Mouse (Mus musculus) olfactory bulb, adult 2 months (tissue): Measurements from ENCODE around the gene Hist2h2ac. TPM values are rescaled to one million over a fixed set of nuclear protein-coding genes. Genes with fewer than 3 reads are reported as not detected.
"Not testable (repeated sequence)": the region's sequence is repeated elsewhere in the genome, so short reads cannot be mapped to it uniquely, and the experiment has no call there.

Experiments used
- H3K27ac ChIP-seq: fragments of 200-500 bp; 2 replicates; pipeline ENCODE4 v1.5.1; 2012; ENCODE audit warnings: low read depth, low read length; ENCODE audit not compliant: insufficient read depth
- H3K4me1 ChIP-seq: fragments of 200-500 bp; 2 replicates; pipeline ENCODE4 v1.6.1; 2012; ENCODE audit warnings: low read length; ENCODE audit not compliant: control insufficient read depth, insufficient read depth
- H3K4me3 ChIP-seq: fragments of 200-500 bp; 2 replicates; pipeline ENCODE4 v1.5.1; 2012; ENCODE audit warnings: mild to moderate bottlenecking, low read depth, low read length, moderate library complexity; ENCODE audit not compliant: insufficient read depth
- CTCF ChIP-seq: fragments of 200-500 bp; IDR thresholded peaks from 2 replicates; pipeline ENCODE4 v1.5.1; 2012; ENCODE audit warnings: low read depth, mild to moderate bottlenecking, low read length, moderate library complexity; ENCODE audit not compliant: insufficient read depth
- POLR2A ChIP-seq: fragments of 200-500 bp; IDR thresholded peaks from 2 replicates; pipeline ENCODE4 v1.6.1; 2012; ENCODE audit warnings: mild to moderate bottlenecking, low read depth, low read length, moderate library complexity; ENCODE audit not compliant: insufficient read depth
- WGBS: fragments of 180-500 bp; shearing (Covaris S2); methylation state at CpG from one replicate; pipeline ENCODE4 v1.1.7; 2018; 5-methylcytosine and 5-hydroxymethylcytosine counted together
- polyA plus RNA-seq: library from polyadenylated mRNA; stranded (reverse); fragments of >200 nt; gene quantifications from 2 replicates; pipeline ENCODE4 v1.2.4, GENCODE M21; 2012; ENCODE audit warnings: low replicate concordance; ENCODE audit not compliant: missing spikeins, insufficient read depth, insufficient read length

Hist2h2ac gene
- polyA plus RNA-seq, 1 experiment = not detected

DNA sequence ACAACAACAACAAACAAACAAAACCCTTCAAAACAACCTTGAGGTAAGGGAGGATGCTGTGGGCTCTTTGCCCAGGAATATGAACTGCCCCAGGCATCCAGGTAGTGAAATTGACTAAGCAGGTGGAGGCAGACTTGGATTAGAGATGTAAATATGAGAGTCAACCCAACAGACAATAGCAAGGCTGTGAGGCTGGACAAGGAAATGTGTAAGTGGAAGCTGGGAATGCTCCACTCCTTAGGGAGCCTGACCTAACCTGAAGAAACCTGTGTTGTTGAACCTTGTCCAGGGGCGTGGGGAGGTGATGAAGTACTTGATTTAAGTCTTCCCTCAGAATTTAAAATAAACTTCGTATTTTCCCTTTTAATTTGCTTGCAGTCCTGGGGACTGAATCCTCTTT is 41.8 kb downstream of the Hist2h2ac start:
- H3K4me3 ChIP-seq = no peak overlapping the region
- TF ChIP-seq CTCF (no peak), POLR2A (no peak)
- H3K27ac ChIP-seq = no peak overlapping the region
- 86% methylated on average over 2 of the region's 2 CpGs for WGBS
- H3K4me1 ChIP-seq = peaks cover 8% of the 10 kb centered on the region

- TF ChIP-seq POLR2A (no peak), CTCF (no peak)
- WGBS = 96% methylated on average over 4 of the region's 4 CpGs
Observed at GRCm38 (mm10) chr3:96178427-96178826, 42.3 kb downstream of the Hist2h2ac start.

GRCm38 (mm10) chr3:96175251-96175650 is 45.4 kb downstream of the Hist2h2ac start:
- no peak overlapping the region for H3K4me3 ChIP-seq
- no peak overlapping the region for H3K27ac ChIP-seq
- WGBS = 95% methylated on average over 6 of the region's 6 CpGs
- TF ChIP-seq CTCF (no peak), POLR2A (no peak)
- H3K4me1 ChIP-seq = peaks cover 19% of the 10 kb centered on the region

More at GRCm38 (mm10) chr3:96178427-96178826, 42.3 kb downstream of the Hist2h2ac start:
- no peak overlapping the region for H3K27ac ChIP-seq
- no peak overlapping the region for H3K4me3 ChIP-seq
- peaks cover 6% of the 10 kb centered on the region; the same call in 1 of the 2 replicates for H3K4me1 ChIP-seq

DNA sequence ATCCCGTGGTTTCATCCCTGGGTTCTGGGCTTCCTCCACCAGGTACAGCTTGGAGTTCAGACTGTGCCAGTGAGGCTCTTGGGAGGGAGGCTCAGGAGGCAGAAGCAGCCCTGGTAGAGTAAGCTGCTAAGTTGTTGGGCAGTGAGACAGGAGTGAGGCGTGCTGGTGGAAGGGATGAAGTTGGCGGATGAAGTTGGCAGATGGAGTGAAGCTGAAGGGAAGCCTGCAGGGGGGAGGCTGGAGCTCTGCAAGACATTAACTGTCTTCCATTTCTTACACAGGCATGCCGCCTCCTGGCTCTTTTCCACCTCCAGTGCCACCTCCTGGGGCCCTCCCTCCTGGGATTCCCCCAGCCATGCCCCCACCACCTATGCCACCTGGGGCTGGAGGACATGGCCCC is 46.6 kb downstream of the Hist2h2ac start:
- WGBS = 63% methylated on average over 4 of the region's 4 CpGs
- H3K27ac ChIP-seq, H3K4me3 ChIP-seq: not testable (repeated sequence)
- H3K4me1 ChIP-seq = peaks cover 22% of the 10 kb centered on the region

DNA sequence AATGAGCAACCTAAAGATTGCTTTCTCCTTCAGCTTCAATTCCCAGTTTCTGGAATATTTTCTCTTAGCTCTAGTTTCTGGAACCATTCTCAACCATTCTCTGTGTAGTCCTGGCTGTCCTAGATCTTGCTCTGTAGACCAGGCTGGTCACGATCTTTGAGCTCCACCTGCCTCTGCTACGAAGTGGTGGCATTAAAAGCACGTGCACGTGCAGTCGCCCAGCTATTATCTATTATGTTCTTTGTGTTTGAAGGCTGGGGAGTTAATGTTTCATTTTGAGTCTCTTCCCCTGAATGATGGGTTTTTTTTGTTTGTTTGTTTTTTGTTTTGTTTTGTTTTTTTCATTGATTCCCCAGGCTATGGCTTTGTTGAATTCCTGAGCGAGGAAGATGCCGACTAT is 47.5 kb downstream of the Hist2h2ac start:
- Histone ChIP-seq H3K4me1 (peaks cover 29% of the 10 kb centered on the region), H3K4me3 (peak overlapping the region; percentile 68), H3K27ac (no peak overlapping the region)
- TF ChIP-seq CTCF = no peak
- no peak for TF ChIP-seq POLR2A
- WGBS = 29% methylated on average over 7 of the region's 7 CpGs

DNA sequence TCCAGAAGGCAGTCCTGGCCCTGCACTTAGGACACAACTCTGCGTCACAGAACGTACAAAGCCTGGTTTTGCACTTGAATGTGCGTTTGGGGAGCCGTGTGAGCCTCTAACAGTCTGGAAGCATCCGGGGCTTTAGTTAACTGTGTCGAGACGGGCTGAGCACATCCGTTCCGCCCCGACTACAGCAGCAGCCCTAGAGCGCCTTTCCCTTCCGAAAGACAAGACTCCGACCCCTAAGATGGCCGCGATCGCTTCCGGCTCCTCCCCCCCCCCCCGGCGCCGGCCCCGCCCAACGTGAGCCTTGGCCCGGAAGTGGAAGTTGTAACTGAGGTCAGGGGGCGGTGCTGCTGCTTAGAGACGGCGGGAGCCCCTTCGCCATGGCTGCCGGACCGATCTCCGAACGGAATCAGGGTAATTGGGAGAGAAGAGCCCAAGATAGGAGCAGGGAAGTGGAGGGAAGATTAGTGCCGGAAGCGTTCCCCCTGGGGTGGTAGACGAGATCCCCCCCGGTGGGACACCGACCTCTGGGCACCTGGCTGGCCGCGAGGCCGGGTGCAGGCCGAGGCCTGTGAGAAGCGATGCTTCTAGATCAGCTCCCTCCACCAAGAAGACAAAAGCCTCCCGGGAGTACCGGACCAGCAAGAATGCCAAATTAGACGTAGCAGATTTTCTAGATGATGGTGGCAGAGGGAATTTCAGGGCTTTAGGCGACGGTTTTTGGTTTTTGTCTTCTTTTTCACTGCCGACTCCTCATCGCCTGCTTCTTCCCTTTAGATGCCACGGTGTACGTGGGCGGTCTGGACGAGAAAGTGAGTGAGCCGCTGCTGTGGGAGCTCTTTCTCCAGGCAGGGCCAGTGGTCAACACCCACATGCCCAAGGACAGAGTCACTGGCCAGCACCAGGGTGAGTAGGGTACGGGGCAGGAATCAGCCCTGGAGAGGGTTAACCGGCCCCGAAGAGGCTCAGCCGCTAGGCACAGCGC is 48.2 kb downstream of the Hist2h2ac start, which contains the start of gene Sf3b4:
Gene Sf3b4 (plus strand): TSS at position 136 of the 982 bp plus-strand sequence.
- peak; percentile 86 for TF ChIP-seq POLR2A
- no peak for TF ChIP-seq CTCF
- Histone ChIP-seq H3K27ac (peak within 1 kb of the TSS; percentile 94), H3K4me1 (peaks cover 29% of the 10 kb centered on the region), H3K4me3 (peak within 1 kb of the TSS; percentile 68)
- under 1% methylated on average over 58 of the region's 58 CpGs for WGBS

GRCm38 (mm10) chr3:96171583-96172196 is 49.0 kb downstream of the Hist2h2ac start:
- TF ChIP-seq POLR2A = no peak
- Histone ChIP-seq H3K4me1 (peaks cover 29% of the 10 kb centered on the region), H3K27ac (peak overlapping the region; percentile 94), H3K4me3 (peak overlapping the region; percentile 68)
- WGBS = 6% methylated on average over 18 of the region's 18 CpGs

GRCm38 (mm10) chr3:96170976-96171545 is 49.6 kb downstream of the Hist2h2ac start:
- TF ChIP-seq CTCF = no peak
- TF ChIP-seq POLR2A = no peak
- Histone ChIP-seq H3K4me1 (peaks cover 29% of the 10 kb centered on the region), H3K4me3 (0 out of 2 replicates have a peak overlapping the region, but pooled peaks have one; percentile 6), H3K27ac (peak overlapping the region; percentile 94)
- WGBS = 45% methylated on average over 10 of the region's 10 CpGs

Other genes with a start within 250 kb of the Hist2h2ac start
- gene Plekho1, start 224.9 kb downstream of the Hist2h2ac start, polyA plus RNA-seq = not detected in 2 replicates
- not detected in 2 replicates for gene Vps45, start 162.4 kb downstream of the Hist2h2ac start, polyA plus RNA-seq
- not detected in 2 replicates for gene Otud7b, start 116.4 kb downstream of the Hist2h2ac start, polyA plus RNA-seq
- not detected in 2 replicates for gene Mtmr11, start 58.9 kb downstream of the Hist2h2ac start, polyA plus RNA-seq
- gene Sf3b4, start 48.5 kb downstream of the Hist2h2ac start, polyA plus RNA-seq = not detected in 2 replicates
- 106 TPM in 1 of 2 replicates, not detected in the other for gene Sv2a, start 39.7 kb downstream of the Hist2h2ac start, polyA plus RNA-seq
- gene Bola1, start 1.2 kb downstream of the Hist2h2ac start, polyA plus RNA-seq = not detected in 2 replicates
- gene Hist2h2ab, start 1.0 kb downstream of the Hist2h2ac start, polyA plus RNA-seq = not detected in 2 replicates
- not detected in 2 replicates for gene Hist2h2be, start 239 bp upstream of the Hist2h2ac start, polyA plus RNA-seq
- not detected in 2 replicates for gene Hist2h3c2, start 18.2 kb upstream of the Hist2h2ac start, polyA plus RNA-seq
- not detected in 2 replicates for gene Hist2h2aa2, start 19.4 kb upstream of the Hist2h2ac start, polyA plus RNA-seq
- gene Hist2h2aa1, start 24.6 kb upstream of the Hist2h2ac start, polyA plus RNA-seq = not detected in 2 replicates
- not detected in 2 replicates for gene Hist2h3c1, start 25.8 kb upstream of the Hist2h2ac start, polyA plus RNA-seq
- gene Hist2h4, start 42.4 kb upstream of the Hist2h2ac start, polyA plus RNA-seq = not detected in 2 replicates
- not detected in 2 replicates for gene Hist2h3b, start 47.8 kb upstream of the Hist2h2ac start, polyA plus RNA-seq
- gene Hist2h2bb, start 48.9 kb upstream of the Hist2h2ac start, polyA plus RNA-seq = not detected in 2 replicates
- gene Fcgr1, start 73.1 kb upstream of the Hist2h2ac start, polyA plus RNA-seq = not detected in 2 replicates
- gene BC107364, start 231.4 kb upstream of the Hist2h2ac start, polyA plus RNA-seq = not detected in 2 replicates